Mouse (Mus musculus) heart, embryonic 13.5 days (tissue): ENCODE measurements at regions not wholly inside any gene's neighbourhood (a gene's known extent, or its start where the extent isn't known, plus 50 kb on each side); places are given as distances from the start of the nearest gene placed in this dataset.

ENCODE experiments used
- ATAC-seq: fragments of 200-750 bp; cut with Nextera tagmentation; 2 replicates; pipeline ENCODE4 v1.8.0; 2017; ENCODE audit warnings: moderate TSS enrichment; ENCODE audit not compliant: insufficient number of reproducible peaks, low FRiP score, low TSS enrichment; ENCODE audit errors: extremely low read depth
- H3K27ac ChIP-seq: fragments of 300-500 bp; sonication (generic); replicated peaks from 2 replicates; pipeline ENCODE4 v1.5.1; 2015; ENCODE audit warnings: moderate library complexity, mild to moderate bottlenecking, inconsistent platforms
- H3K27me3 ChIP-seq: fragments of 300-500 bp; sonication (generic); replicated peaks from 2 replicates; pipeline ENCODE4 v1.6.1; 2015; ENCODE audit warnings: mild to moderate bottlenecking, inconsistent platforms
- H3K36me3 ChIP-seq: fragments of 300-500 bp; sonication (generic); 2 replicates; pipeline ENCODE4 v1.6.1; 2015; ENCODE audit warnings: mild to moderate bottlenecking, inconsistent platforms
- H3K4me1 ChIP-seq: fragments of 300-500 bp; sonication (generic); 2 replicates; pipeline ENCODE4 v1.6.1; 2015; ENCODE audit warnings: inconsistent platforms
- H3K4me2 ChIP-seq: fragments of 300-500 bp; sonication (generic); 2 replicates; pipeline ENCODE4 v1.6.1; 2015; ENCODE audit warnings: inconsistent platforms, mild to moderate bottlenecking, moderate library complexity
- H3K4me3 ChIP-seq: fragments of 300-500 bp; sonication (generic); 2 replicates; pipeline ENCODE4 v1.5.1; 2015; ENCODE audit warnings: moderate library complexity, mild to moderate bottlenecking, inconsistent platforms
- H3K9ac ChIP-seq: fragments of 300-500 bp; sonication (generic); 2 replicates; pipeline ENCODE4 v1.6.1; 2015; ENCODE audit warnings: inconsistent platforms, mild to moderate bottlenecking, moderate library complexity
- H3K9me3 ChIP-seq: fragments of 300-500 bp; sonication (generic); 2 replicates; pipeline ENCODE4 v1.6.1; 2016; ENCODE audit warnings: inconsistent platforms
- WGBS: fragments of 180-500 bp; shearing (Covaris S2); methylation state at CpG from one replicate; pipeline ENCODE4 v1.1.7; 2015; ENCODE audit warnings: mixed read lengths; 5-methylcytosine and 5-hydroxymethylcytosine counted together

- H3K4me2 ChIP-seq: no peak overlapping the region
- H3K27ac ChIP-seq: no peak overlapping the region
- no peaks in the 10 kb centered on the region; the same call in 1 of the 2 replicates for H3K27me3 ChIP-seq
- H3K9ac ChIP-seq: no peak overlapping the region
- H3K4me1 ChIP-seq: no peaks in the 10 kb centered on the region
- no peak for ATAC-seq
- H3K36me3 ChIP-seq: no peaks in the 10 kb centered on the region
- H3K4me3 ChIP-seq: no peak overlapping the region
- H3K9me3 ChIP-seq: no peaks in the 10 kb centered on the region
- 70% methylated on average over 5 of the region's 5 CpGs for WGBS
These were observed 187.7 kb downstream of the Sh3bp4 start for GRCm38 (mm10) chr1:89257945-89258344.

DNA sequence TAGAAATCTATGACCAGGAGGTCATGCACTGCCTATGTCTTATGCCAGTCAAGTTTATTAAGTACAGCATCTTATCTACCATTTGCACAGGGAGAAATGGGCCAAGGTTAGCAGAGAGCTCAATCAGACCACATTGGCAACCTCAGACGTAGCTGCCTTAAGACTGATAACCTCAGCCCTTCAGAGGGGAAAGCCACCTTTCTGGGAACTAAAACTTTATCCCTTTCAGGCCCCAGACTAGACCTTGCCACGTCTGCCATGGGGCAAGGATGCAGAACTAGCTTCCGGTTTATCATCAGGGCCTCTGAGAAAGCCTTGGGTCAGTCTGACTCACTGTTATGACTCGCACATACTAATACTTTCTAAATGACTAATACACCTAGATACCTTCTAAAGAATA lies 188.8 kb upstream of the Agap1 start:
- Histone ChIP-seq H3K27ac (no peak overlapping the region), H3K4me2 (no peak overlapping the region), H3K4me1 (no peaks in the 10 kb centered on the region), H3K4me3 (no peak overlapping the region), H3K9me3 (no peaks in the 10 kb centered on the region), H3K36me3 (no peaks in the 10 kb centered on the region), H3K9ac (no peak overlapping the region), H3K27me3 (peaks cover 2% of the 10 kb centered on the region; the same call in 1 of the 2 replicates)
- ATAC-seq: no peak
- 57% methylated on average over 4 of the region's 4 CpGs for WGBS

DNA sequence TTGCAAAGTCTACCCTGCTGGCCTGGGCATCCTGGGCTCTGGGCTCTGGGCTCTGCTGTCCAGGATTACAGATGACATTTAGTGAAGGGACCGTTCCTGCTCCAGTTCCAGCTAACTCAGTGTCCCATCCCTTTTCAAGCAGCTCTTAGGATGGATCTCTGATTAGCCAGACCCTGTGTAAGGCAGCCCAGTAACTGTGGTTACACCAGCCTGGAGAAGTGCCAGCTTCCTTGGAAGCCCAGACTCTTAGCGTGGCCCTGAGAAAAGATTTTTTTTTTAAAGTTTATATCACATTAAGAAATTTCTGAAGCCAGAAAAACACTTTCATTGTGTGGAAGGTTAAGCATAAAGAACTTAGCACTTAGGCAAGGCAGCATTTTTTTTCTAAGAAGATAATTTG lies 185.8 kb upstream of the Agap1 start:
- no peak for ATAC-seq
- WGBS: 53% methylated on average over 2 of the region's 2 CpGs

GRCm38 (mm10) chr1:89271743-89272142 lies 182.9 kb upstream of the Agap1 start:
- ATAC-seq: no peak
- no peaks in the 10 kb centered on the region for H3K36me3 ChIP-seq
- no peak overlapping the region for H3K4me3 ChIP-seq
- no peak overlapping the region for H3K27ac ChIP-seq
- 0 out of 2 replicates have a peak, but pooled peaks cover 3% of the 10 kb centered on the region for H3K27me3 ChIP-seq
- no peaks in the 10 kb centered on the region for H3K9me3 ChIP-seq
- 53% methylated on average over 8 of the region's 8 CpGs for WGBS
- no peak overlapping the region for H3K9ac ChIP-seq
- H3K4me1 ChIP-seq: no peaks in the 10 kb centered on the region
- H3K4me2 ChIP-seq: no peak overlapping the region

More for the DNA sequence above, 185.8 kb upstream of the Agap1 start:
- Histone ChIP-seq H3K9ac (no peak overlapping the region), H3K4me2 (no peak overlapping the region), H3K27ac (no peak overlapping the region), H3K9me3 (no peaks in the 10 kb centered on the region), H3K27me3 (0 out of 2 replicates have a peak, but pooled peaks cover 5% of the 10 kb centered on the region), H3K36me3 (no peaks in the 10 kb centered on the region), H3K4me1 (no peaks in the 10 kb centered on the region), H3K4me3 (no peak overlapping the region)

GRCm38 (mm10) chr1:89273021-89273420 lies 181.6 kb upstream of the Agap1 start:
- Histone ChIP-seq H3K27me3 (0 out of 2 replicates have a peak, but pooled peaks cover 3% of the 10 kb centered on the region), H3K9ac (no peak overlapping the region), H3K4me3 (no peak overlapping the region), H3K9me3 (no peaks in the 10 kb centered on the region), H3K27ac (no peak overlapping the region), H3K4me2 (no peak overlapping the region), H3K4me1 (no peaks in the 10 kb centered on the region), H3K36me3 (no peaks in the 10 kb centered on the region)
- no peak for ATAC-seq
- 86% methylated on average over 10 of the region's 10 CpGs for WGBS

DNA sequence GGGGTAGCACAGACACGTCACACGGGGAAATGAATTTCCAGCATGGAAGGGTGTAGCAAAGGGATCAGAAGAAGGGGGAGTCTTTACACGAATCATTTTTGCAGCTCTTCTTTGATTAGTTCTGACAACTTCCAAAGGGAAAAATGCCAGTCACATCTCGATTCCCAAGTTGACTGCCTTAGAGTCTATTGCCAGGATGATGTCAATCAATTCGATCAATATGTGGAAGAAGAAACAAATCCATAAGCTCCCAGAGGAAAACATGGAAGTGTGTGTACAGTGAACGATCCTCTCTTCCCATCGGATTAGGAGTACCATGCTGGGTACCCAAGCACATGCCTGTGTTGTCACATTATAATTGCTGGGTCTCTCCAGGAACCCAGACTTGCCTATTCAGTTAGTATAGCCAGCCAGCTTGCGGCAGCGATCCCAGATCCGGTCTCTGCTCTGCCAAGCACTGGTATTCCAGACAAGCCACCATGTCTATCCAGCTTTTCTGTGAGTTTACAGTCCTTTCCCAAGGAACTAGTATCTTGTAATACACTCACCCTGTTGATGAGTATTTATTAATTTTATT lies 180.7 kb upstream of the Agap1 start:
- Histone ChIP-seq H3K4me1 (no peaks in the 10 kb centered on the region), H3K9ac (no peak overlapping the region), H3K27ac (no peak overlapping the region), H3K36me3 (no peaks in the 10 kb centered on the region), H3K27me3 (0 out of 2 replicates have a peak, but pooled peaks cover 3% of the 10 kb centered on the region), H3K9me3 (no peaks in the 10 kb centered on the region), H3K4me2 (no peak overlapping the region), H3K4me3 (no peak overlapping the region)
- ATAC-seq: no peak
- 84% methylated on average over 10 of the region's 10 CpGs for WGBS

- Histone ChIP-seq H3K27ac (no peak overlapping the region), H3K27me3 (peaks cover 3% of the 10 kb centered on the region; the same call in 1 of the 2 replicates), H3K9ac (no peak overlapping the region), H3K9me3 (no peaks in the 10 kb centered on the region), H3K4me3 (no peak overlapping the region), H3K36me3 (no peaks in the 10 kb centered on the region), H3K4me2 (no peak overlapping the region), H3K4me1 (peaks cover 6% of the 10 kb centered on the region; the same call in 1 of the 2 replicates)
- ATAC-seq: no peak
- WGBS: 76% methylated on average over 5 of the region's 5 CpGs
These were observed 175.2 kb upstream of the Agap1 start for GRCm38 (mm10) chr1:89279382-89279781.

DNA sequence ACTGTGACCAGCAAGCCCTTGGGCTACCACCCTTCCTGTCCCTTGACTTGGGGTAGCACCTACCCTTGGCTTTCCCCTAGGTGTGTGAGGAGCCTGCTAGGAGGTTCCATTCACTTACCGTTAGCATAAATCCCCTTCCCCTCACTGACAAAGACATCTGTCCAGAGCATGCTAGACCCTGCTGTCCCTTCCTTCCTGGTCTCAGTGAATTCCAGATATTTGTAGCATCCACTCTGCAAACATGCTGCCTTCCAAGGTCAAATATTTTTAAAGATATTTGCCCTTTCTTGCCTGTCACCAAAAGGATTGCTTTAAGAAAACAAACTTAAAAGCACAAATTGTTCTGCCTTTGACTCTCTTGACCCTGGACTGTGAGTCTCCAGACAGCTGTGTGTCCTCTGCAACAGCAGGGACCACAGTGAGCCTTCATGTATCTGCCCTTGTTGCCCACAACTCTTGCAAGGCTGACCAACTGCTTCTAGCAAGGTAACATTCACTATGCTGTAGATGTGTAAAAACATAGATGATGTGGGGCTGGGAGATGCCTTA lies 173.4 kb upstream of the Agap1 start:
- WGBS: 53% methylated on average over 1 of the region's 1 CpGs
- peaks cover 6% of the 10 kb centered on the region; the same call in 1 of the 2 replicates for H3K4me1 ChIP-seq
- H3K27ac ChIP-seq: no peak overlapping the region
- H3K36me3 ChIP-seq: no peaks in the 10 kb centered on the region
- peaks cover 5% of the 10 kb centered on the region; the same call in 1 of the 2 replicates for H3K27me3 ChIP-seq
- H3K4me2 ChIP-seq: no peak overlapping the region
- H3K9me3 ChIP-seq: no peaks in the 10 kb centered on the region
- no peak overlapping the region for H3K9ac ChIP-seq
- H3K4me3 ChIP-seq: no peak overlapping the region
- ATAC-seq: no peak

DNA sequence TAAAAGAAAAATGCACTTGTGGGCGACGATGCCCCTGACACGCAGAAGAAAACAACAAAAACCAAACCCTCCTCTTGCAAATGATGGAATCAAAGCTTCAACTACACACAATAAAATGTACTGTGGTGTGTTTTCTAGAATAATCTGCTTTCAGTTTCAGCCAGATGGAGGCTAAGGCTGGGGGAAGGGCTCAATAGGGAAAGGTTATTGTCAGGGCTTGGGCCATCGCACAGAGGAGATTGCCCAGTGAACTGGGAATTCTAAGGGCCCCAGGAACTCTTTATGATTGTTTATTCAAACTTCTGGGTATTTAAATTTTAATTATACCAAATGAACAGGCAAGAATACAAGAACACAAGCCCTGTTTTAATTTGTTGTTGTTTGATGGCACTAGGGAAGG lies 169.6 kb upstream of the Agap1 start:
- no peak for ATAC-seq
- Histone ChIP-seq H3K4me2 (no peak overlapping the region), H3K4me1 (peaks cover 6% of the 10 kb centered on the region; the same call in 1 of the 2 replicates), H3K36me3 (no peaks in the 10 kb centered on the region), H3K27me3 (peaks cover 5% of the 10 kb centered on the region; the same call in 1 of the 2 replicates), H3K9me3 (no peaks in the 10 kb centered on the region), H3K27ac (no peak overlapping the region), H3K4me3 (no peak overlapping the region), H3K9ac (no peak overlapping the region)
- WGBS: 81% methylated on average over 4 of the region's 4 CpGs

DNA sequence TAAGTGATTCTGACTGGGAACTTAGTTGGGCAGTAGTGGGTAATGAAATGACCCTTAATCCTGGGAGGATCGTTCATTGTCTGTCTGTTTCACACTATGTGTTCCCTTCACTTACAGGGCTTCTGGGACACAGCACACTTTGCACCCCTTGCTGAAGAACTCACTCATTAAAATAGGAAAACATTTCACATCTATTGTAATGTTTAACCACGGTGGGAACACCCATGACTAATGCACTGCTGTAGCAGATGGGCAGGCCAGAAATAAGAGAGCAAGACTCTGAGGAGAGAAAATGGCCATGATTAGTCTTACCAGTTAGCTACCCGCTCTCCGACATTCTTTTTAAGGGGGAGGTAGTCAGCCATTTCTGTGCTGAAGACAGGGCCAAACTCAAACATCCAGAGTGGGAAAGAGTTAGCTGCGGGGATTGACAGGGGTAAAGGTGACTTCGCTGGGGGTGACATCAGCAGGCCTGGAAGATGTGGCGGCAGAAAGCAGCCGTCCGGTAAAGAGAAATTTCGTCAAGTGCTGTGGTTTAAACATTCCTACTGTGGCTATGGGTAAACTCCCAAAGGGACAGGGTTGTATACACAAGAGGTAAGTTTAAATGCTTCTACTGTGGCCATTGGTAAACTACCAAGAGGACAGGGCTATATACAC lies 167.3 kb upstream of the Agap1 start:
- Histone ChIP-seq H3K4me3 (no peak overlapping the region), H3K9ac (no peak overlapping the region), H3K4me1 (no peaks in the 10 kb centered on the region), H3K36me3 (no peaks in the 10 kb centered on the region), H3K27me3 (peaks cover 5% of the 10 kb centered on the region; the same call in 1 of the 2 replicates), H3K9me3 (no peaks in the 10 kb centered on the region), H3K4me2 (no peak overlapping the region), H3K27ac (no peak overlapping the region)
- WGBS: 77% methylated on average over 10 of the region's 10 CpGs
- no peak for ATAC-seq

DNA sequence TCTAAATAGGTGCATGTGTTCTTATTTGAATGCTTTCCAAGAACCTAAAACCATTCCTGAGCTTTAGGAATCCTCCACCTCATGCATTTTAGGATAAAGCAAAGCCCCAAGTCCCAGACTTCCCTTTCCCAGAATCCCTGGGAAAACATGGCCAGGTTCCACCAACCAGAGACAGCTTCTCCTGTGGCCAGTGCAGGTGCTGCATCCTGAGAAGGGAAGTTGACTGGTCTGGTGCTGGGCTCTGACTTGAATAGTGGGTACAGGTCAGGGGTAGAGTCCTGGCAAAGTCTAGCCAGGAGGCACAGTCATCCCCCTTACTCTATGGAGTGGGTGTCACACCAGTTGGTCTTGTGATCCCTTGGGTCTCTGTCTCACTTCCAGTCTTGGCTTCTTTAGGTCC lies 166.6 kb upstream of the Agap1 start:
- Histone ChIP-seq H3K4me2 (no peak overlapping the region), H3K9ac (no peak overlapping the region), H3K4me1 (no peaks in the 10 kb centered on the region), H3K36me3 (no peaks in the 10 kb centered on the region), H3K27me3 (peaks cover 5% of the 10 kb centered on the region; the same call in 1 of the 2 replicates), H3K9me3 (no peaks in the 10 kb centered on the region), H3K4me3 (no peak overlapping the region), H3K27ac (no peak overlapping the region)
- ATAC-seq: no peak
